9 mouse cellular contexts compared by ENCODE assay signal in the genomic region with DNA sequence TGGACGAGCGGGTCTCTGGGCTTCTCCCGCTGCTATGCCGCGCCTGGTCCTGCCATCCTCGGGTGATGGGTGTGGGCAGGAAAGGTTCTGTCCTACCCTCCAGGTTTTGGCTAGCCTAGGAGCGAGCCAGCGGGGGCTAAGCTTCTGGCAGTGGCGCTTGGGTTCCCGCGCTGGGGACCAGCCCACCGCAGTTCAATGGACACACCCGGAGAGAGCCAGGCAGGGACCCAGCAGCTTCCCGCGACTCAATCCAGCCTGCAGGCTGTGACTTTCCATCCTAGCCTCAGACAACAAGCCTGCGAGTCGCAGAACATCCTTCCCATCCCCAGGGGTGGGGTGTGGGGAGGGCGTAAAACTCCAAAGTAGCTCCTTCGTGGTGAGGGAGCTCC. TPM values are rescaled to one million over a fixed set of nuclear protein-coding genes. Genes with fewer than 3 reads are reported as not detected.
DNase-seq lines count a peak whose midpoint lies in the region; ATAC-seq and TF ChIP-seq lines count a peak whose summit lies in the region.
"Had no signal": no experiment of that assay in that cellular context is flagged by ENCODE, and none has a peak within 500 bp of the region (broad histone marks: within the 10 kb centered on the region; RNA-seq: fewer than 3 reads in every experiment).

No protein-coding gene starts in this region.

- WGBS in forebrain, postnatal 0 days, result under 1% methylated on average over 19 of the region's 19 CpGs
- 1% methylated on average over 19 of the region's 19 CpGs for WGBS in intestine, postnatal 0 days
- under 1% methylated on average over 19 of the region's 19 CpGs for WGBS in liver, embryonic 15.5 days (ENCODE audit: insufficient replicate concordance)
- 2% methylated on average over 19 of the region's 19 CpGs for WGBS in neural tube, embryonic 13.5 days

- peak overlapping the region; percentile 70; the same call in 1 of the 2 replicates for H3K27ac ChIP-seq in forebrain, postnatal 0 days (ENCODE audit: low read depth, low read length)
- H3K27ac ChIP-seq in intestine, postnatal 0 days (ENCODE audit: low read depth, low read length), result no peak overlapping the region
- no peak overlapping the region for H3K27ac ChIP-seq in liver, embryonic 15.5 days (replicated peaks)
- no peak overlapping the region for H3K27ac ChIP-seq in neural tube, embryonic 13.5 days (replicated peaks)

- H3K9ac ChIP-seq in forebrain, postnatal 0 days, result peak overlapping the region; percentile 67
- no peak overlapping the region for H3K9ac ChIP-seq in intestine, postnatal 0 days (ENCODE audit: low read depth, low read length)
- no peak overlapping the region for H3K9ac ChIP-seq in liver, embryonic 15.5 days
- peak overlapping the region; percentile 79 for H3K9ac ChIP-seq in neural tube, embryonic 13.5 days

- no peaks in the 10 kb centered on the region for H3K9me3 ChIP-seq in forebrain, postnatal 0 days (ENCODE audit: low read length)
- H3K9me3 ChIP-seq in intestine, postnatal 0 days (ENCODE audit: control insufficient read depth), result no peaks in the 10 kb centered on the region
- no peaks in the 10 kb centered on the region for H3K9me3 ChIP-seq in liver, embryonic 15.5 days (replicated peaks)
- no peaks in the 10 kb centered on the region for H3K9me3 ChIP-seq in neural tube, embryonic 13.5 days

- H3K27me3 ChIP-seq in forebrain, postnatal 0 days (ENCODE audit: insufficient read depth, low read length), result no peaks in the 10 kb centered on the region
- H3K27me3 ChIP-seq in intestine, postnatal 0 days (replicated peaks; ENCODE audit: control insufficient read depth, insufficient read depth, low read length), result peaks cover 17% of the 10 kb centered on the region
- H3K27me3 ChIP-seq in liver, embryonic 15.5 days, result peaks cover 47% of the 10 kb centered on the region
- peaks cover 37% of the 10 kb centered on the region for H3K27me3 ChIP-seq in neural tube, embryonic 13.5 days

- H3K36me3 ChIP-seq in forebrain, postnatal 0 days (ENCODE audit: insufficient read depth), result no peaks in the 10 kb centered on the region
- no peaks in the 10 kb centered on the region for H3K36me3 ChIP-seq in intestine, postnatal 0 days (ENCODE audit: control insufficient read depth, insufficient read depth)
- H3K36me3 ChIP-seq in liver, embryonic 15.5 days (replicated peaks), result no peaks in the 10 kb centered on the region
- H3K36me3 ChIP-seq in neural tube, embryonic 13.5 days, result no peaks in the 10 kb centered on the region

- H3K4me3 ChIP-seq in forebrain, postnatal 0 days (ENCODE audit: low read depth, low read length), result peak overlapping the region; percentile 73
- peak overlapping the region; percentile 46 for H3K4me3 ChIP-seq in intestine, postnatal 0 days (ENCODE audit: low read depth, low read length)
- H3K4me3 ChIP-seq in liver, embryonic 15.5 days (replicated peaks), result peak overlapping the region; percentile 52
- peak overlapping the region; percentile 62 for H3K4me3 ChIP-seq in neural tube, embryonic 13.5 days

- no peaks in the 10 kb centered on the region for H3K4me1 ChIP-seq in forebrain, postnatal 0 days (ENCODE audit: insufficient read depth)
- H3K4me1 ChIP-seq in intestine, postnatal 0 days (replicated peaks; ENCODE audit: control insufficient read depth, insufficient read depth, low read length), result 0 out of 2 replicates have a peak, but pooled peaks cover 2% of the 10 kb centered on the region
- peaks cover 9% of the 10 kb centered on the region for H3K4me1 ChIP-seq in liver, embryonic 15.5 days (replicated peaks)
- H3K4me1 ChIP-seq in neural tube, embryonic 13.5 days (replicated peaks), result peaks cover 19% of the 10 kb centered on the region

- TF ChIP-seq CTCF in forebrain, postnatal 0 days (IDR thresholded peaks at IDR 0.05; ENCODE audit: low read depth), result no peak
- TF ChIP-seq CTCF in intestine, postnatal 0 days (IDR thresholded peaks at IDR 0.05; ENCODE audit: low read depth), result no peak

- H3K4me2 ChIP-seq in forebrain, postnatal 0 days (ENCODE audit: low read depth), result peak overlapping the region; percentile 79
- peak overlapping the region; percentile 73 for H3K4me2 ChIP-seq in intestine, postnatal 0 days (replicated peaks; ENCODE audit: low read depth)
- H3K4me2 ChIP-seq in liver, embryonic 15.5 days, result peak overlapping the region; percentile 71
- H3K4me2 ChIP-seq in neural tube, embryonic 13.5 days, result peak overlapping the region; percentile 96

- 0 out of 2 replicates have a peak, but pooled peaks have one; percentile 7 for ATAC-seq in cerebellum, adult (ENCODE audit: insufficient number of reproducible peaks, low FRiP score, low TSS enrichment)
- ATAC-seq in forebrain, postnatal 0 days, result peak; percentile 7
- ATAC-seq in intestine, postnatal 0 days, result peak; percentile 37; the same call in 1 of the 2 replicates
- no peak for ATAC-seq in liver, embryonic 15.5 days (ENCODE audit: insufficient read depth)
- peak; percentile 37 for ATAC-seq in neural tube, embryonic 13.5 days (ENCODE audit: low read depth)

- no peak for DNase-seq in cerebellum, adult 11-12 months
- DNase-seq in adrenal gland, adult 2 months, result peak; percentile 4
- DNase-seq in forebrain, postnatal 0 days, result no peak
- peak; percentile 11 to 30 for DNase-seq in thymus, postnatal 10 days (ENCODE audit: low spot score in 2 of 2)

RNA-seq across cellular contexts. Expression of a gene that starts 0.3 kb away (rescaled TPM):
- total RNA-seq in adrenal gland, adult 2 months (2021), result 1 to 10 TPM in 1 of 2 experiments, under 1 TPM in 1; 0.52 to 1.1 TPM
- polyA plus RNA-seq in adrenal gland, adult 2 months (2012; rRNA removed), result 0.02 TPM in 1 of 2 replicates, not detected in the other
- 17.7 and 18.9 TPM in 2 replicates for total RNA-seq in forebrain, postnatal 0 days (2014; rRNA removed)
- 2.8 and 3.4 TPM in 2 replicates for polyA plus RNA-seq in forebrain, postnatal 0 days (2015; fragmentation: Nextera tagmentation; extraction: Ambion mirVana)
- polyA plus RNA-seq in intestine, postnatal 0 days (2015; fragmentation: Nextera tagmentation; extraction: Ambion mirVana), result 0.40 and 0.77 TPM in 2 replicates
- 0.07 and 0.10 TPM in 2 replicates for polyA plus RNA-seq in liver, embryonic 15.5 days (2015; fragmentation: Nextera tagmentation; extraction: Ambion mirVana)
- polyA plus RNA-seq in neural tube, embryonic 13.5 days (2015; fragmentation: Nextera tagmentation; extraction: Ambion mirVana), result 1.4 and 1.6 TPM in 2 replicates
- polyA plus RNA-seq: C2C12 had no signal

Comparison
In these comparisons a context has a peak if more than half of its experiments do, and no peak if none do; other contexts are left out.
1. DNase-seq: peak in adrenal gland, adult 2 months (single experiment) and thymus, postnatal 10 days (2 of 2); none in cerebellum, adult 11-12 months (single experiment) and forebrain, postnatal 0 days (single experiment).
2. H3K9ac ChIP-seq: peak in forebrain, postnatal 0 days (single experiment) and neural tube, embryonic 13.5 days (single experiment); none in intestine, postnatal 0 days (single experiment) and liver, embryonic 15.5 days (single experiment).
3. Peak in every context shown above with its lines, with median percentiles within 50 percentile points of each other: H3K4me2 ChIP-seq and H3K4me3 ChIP-seq.